Mouse (Mus musculus) ES-Bruce4 (cell line): Measurements from ENCODE around the gene Sgtb. TPM values are rescaled to one million over a fixed set of nuclear protein-coding genes. Genes with fewer than 3 reads are reported as not detected.

ENCODE experiments used
- H3K27ac ChIP-seq: 2 replicates; pipeline ENCODE4 v1.5.1; 2012; ENCODE audit warnings: low read length, inconsistent platforms; ENCODE audit not compliant: insufficient read depth
- H3K27me3 ChIP-seq: 2 replicates; pipeline ENCODE4 v1.6.1; 2012; ENCODE audit warnings: mild to moderate bottlenecking, low read length, inconsistent platforms; ENCODE audit not compliant: control insufficient read depth, poor library complexity, insufficient read depth, severe bottlenecking
- H3K36me3 ChIP-seq: 2 replicates; pipeline ENCODE4 v1.6.1; 2012; ENCODE audit warnings: inconsistent platforms, mild to moderate bottlenecking, low read length, moderate library complexity; ENCODE audit not compliant: control insufficient read depth, poor library complexity, insufficient read depth, severe bottlenecking
- H3K4me1 ChIP-seq: one replicate; pipeline ENCODE4 v1.8.1; 2011; ENCODE audit warnings: low read length; ENCODE audit not compliant: control insufficient read depth, insufficient read depth
- H3K4me3 ChIP-seq: 2 replicates; pipeline ENCODE4 v1.5.1; 2011; ENCODE audit warnings: low read depth, mild to moderate bottlenecking, low read length
- H3K9ac ChIP-seq: 2 replicates; pipeline ENCODE4 v1.6.1; 2012; ENCODE audit warnings: low read depth, mild to moderate bottlenecking, inconsistent platforms; ENCODE audit not compliant: poor library complexity, severe bottlenecking
- H3K9me3 ChIP-seq: replicated peaks from 2 replicates; pipeline ENCODE4 v1.6.1; 2012; ENCODE audit warnings: mild to moderate bottlenecking, low read length, inconsistent platforms; ENCODE audit not compliant: control insufficient read depth, poor library complexity, insufficient read depth, severe bottlenecking
- CTCF ChIP-seq: IDR thresholded peaks from one replicate; pipeline ENCODE4 v1.8.1; 2011; ENCODE audit warnings: low read depth, low read length
- EP300 ChIP-seq: IDR thresholded peaks from 2 replicates; pipeline ENCODE4 v1.6.1; 2011; ENCODE audit warnings: low read depth, low read length; ENCODE audit not compliant: insufficient read depth
- POLR2A ChIP-seq: IDR thresholded peaks from one replicate; pipeline ENCODE4 v1.8.1; 2011; ENCODE audit warnings: low read length; ENCODE audit not compliant: insufficient read depth
- polyA plus RNA-seq: library from polyadenylated mRNA; stranded (reverse); fragments of >200 nt; gene quantifications from 2 replicates; pipeline ENCODE4 v1.2.4, GENCODE M21; 2011; ENCODE audit warnings: low read depth; ENCODE audit not compliant: missing spikeins, insufficient read depth, insufficient read length

Gene Sgtb
- 6.7 and 8.0 TPM in 2 replicates for polyA plus RNA-seq

DNA sequence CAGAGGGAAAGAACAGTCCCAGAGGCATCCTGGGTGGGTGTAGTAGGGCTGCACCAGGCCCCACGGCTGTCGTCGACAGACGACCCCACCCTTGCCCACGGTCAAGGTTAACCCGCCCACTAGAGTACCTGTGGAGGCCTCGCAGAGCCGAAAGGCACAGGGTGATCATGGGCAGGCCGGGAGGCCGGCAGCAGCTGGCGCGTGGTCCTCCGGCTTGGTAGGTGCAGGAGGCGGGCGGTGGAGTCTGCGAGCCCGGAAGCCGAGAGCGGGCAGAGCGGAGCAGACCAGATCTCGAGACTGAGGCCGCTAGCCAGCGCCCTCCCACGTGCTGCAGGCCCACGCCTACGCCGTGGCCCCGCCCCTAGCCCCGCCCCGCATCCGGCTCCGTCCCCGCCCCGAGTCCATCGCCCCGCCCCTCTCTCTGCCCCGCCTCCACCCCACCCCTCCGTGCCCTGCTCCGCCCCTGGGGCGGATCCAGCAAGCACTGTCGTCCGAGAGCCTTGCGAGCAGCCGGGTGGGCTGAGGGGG lies at the start of gene Sgtb, which contains the start of gene Nln:
TSS of gene Sgtb (plus strand) at position 454 of the 528 bp plus-strand sequence.
TSS of gene Nln (minus strand) at position 327 of the 528 bp plus-strand sequence.
- Histone ChIP-seq H3K4me1 (no peaks in the 10 kb centered on the region), H3K4me3 (peak within 1 kb of the TSS; percentile 84), H3K9ac (peak within 1 kb of the TSS; percentile 63), H3K27me3 (no peaks in the 10 kb centered on the region), H3K36me3 (no peaks in the 10 kb centered on the region), H3K9me3 (no peaks in the 10 kb centered on the region; the same call in 1 of the 2 replicates), H3K27ac (no peak within 1 kb of the TSS)
- TF ChIP-seq POLR2A (no peak), EP300 (no peak), CTCF (no peak)

DNA sequence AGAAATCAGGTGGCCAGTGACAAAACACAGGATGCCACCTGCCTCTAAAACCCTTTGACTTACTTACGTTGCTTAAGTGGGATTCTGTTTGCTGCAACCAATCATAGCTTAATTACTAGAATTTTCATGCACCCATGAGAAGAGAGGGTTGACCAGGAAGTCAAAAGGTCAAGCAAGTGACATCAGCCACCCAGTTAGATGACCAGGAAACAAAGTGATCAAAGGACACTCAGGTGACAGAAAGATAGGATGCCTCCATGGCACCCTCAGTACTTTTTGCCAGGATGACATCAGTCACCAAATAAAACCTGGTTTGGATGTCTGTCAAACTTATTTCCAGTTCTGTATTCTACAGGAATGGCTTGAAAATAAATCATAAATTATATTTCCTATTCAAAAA lies 49.3 kb upstream of the Sgtb start:
- peaks cover 7% of the 10 kb centered on the region; the same call in 1 of the 2 replicates for H3K36me3 ChIP-seq
- no peak for TF ChIP-seq EP300
- TF ChIP-seq POLR2A, result no peak
- no peak for TF ChIP-seq CTCF
- no peak overlapping the region for H3K4me3 ChIP-seq
- H3K4me1 ChIP-seq, result no peaks in the 10 kb centered on the region
- H3K9me3 ChIP-seq, result 0 out of 2 replicates have a peak, but pooled peaks cover 3% of the 10 kb centered on the region
- H3K9ac ChIP-seq, result no peak overlapping the region
- H3K27me3 ChIP-seq, result no peaks in the 10 kb centered on the region
- H3K27ac ChIP-seq, result no peak overlapping the region

- H3K27me3 ChIP-seq, result no peaks in the 10 kb centered on the region
- H3K36me3 ChIP-seq, result peaks cover 7% of the 10 kb centered on the region; the same call in 1 of the 2 replicates
- no peak overlapping the region for H3K4me3 ChIP-seq
- no peak overlapping the region for H3K9ac ChIP-seq
- H3K9me3 ChIP-seq, result 0 out of 2 replicates have a peak, but pooled peaks cover 3% of the 10 kb centered on the region
- no peaks in the 10 kb centered on the region for H3K4me1 ChIP-seq
- no peak overlapping the region for H3K27ac ChIP-seq
- TF ChIP-seq EP300, result no peak
- TF ChIP-seq POLR2A, result no peak
- no peak for TF ChIP-seq CTCF
Measured at GRCm38 (mm10) chr13:104061975-104062750, 47.4 kb upstream of the Sgtb start.

DNA sequence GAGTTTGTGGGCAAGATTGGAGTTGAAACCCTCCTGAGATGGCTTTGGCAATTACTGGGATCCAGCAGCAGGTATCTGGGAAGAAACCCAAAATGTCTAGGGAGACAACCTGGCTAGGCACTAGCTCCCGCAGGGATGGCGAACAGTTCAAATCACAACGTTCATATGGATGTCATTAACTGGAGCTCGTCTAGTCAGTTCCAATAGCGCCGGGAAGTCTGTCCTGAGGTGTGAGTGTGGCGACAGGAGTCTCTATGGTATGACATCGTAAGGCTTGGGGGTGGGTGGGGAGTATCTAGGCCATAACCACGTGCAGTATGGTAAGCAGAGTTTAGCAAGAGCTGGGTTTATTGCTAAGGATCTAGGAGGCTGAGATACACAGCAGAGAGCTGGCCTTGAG lies 46.5 kb upstream of the Sgtb start:
- 0 out of 2 replicates have a peak, but pooled peaks cover 2% of the 10 kb centered on the region for H3K9me3 ChIP-seq
- TF ChIP-seq POLR2A (no peak), CTCF (no peak), EP300 (no peak)
- H3K4me1 ChIP-seq, result no peaks in the 10 kb centered on the region
- no peak overlapping the region for H3K4me3 ChIP-seq
- no peak overlapping the region for H3K9ac ChIP-seq
- H3K27me3 ChIP-seq, result no peaks in the 10 kb centered on the region
- H3K36me3 ChIP-seq, result 0 out of 2 replicates have a peak, but pooled peaks cover 5% of the 10 kb centered on the region
- H3K27ac ChIP-seq, result no peak overlapping the region

- no peak for TF ChIP-seq EP300
- no peak for TF ChIP-seq CTCF
- no peak for TF ChIP-seq POLR2A
- no peaks in the 10 kb centered on the region for H3K36me3 ChIP-seq
- no peak overlapping the region for H3K9ac ChIP-seq
- no peak overlapping the region for H3K4me3 ChIP-seq
- H3K27ac ChIP-seq, result no peak overlapping the region
- H3K9me3 ChIP-seq, result no peaks in the 10 kb centered on the region
- no peaks in the 10 kb centered on the region for H3K27me3 ChIP-seq
- no peaks in the 10 kb centered on the region for H3K4me1 ChIP-seq
Measured at GRCm38 (mm10) chr13:104065649-104066347, 43.7 kb upstream of the Sgtb start.
